8 mouse cellular contexts compared by ENCODE assay signal in the genomic region with DNA sequence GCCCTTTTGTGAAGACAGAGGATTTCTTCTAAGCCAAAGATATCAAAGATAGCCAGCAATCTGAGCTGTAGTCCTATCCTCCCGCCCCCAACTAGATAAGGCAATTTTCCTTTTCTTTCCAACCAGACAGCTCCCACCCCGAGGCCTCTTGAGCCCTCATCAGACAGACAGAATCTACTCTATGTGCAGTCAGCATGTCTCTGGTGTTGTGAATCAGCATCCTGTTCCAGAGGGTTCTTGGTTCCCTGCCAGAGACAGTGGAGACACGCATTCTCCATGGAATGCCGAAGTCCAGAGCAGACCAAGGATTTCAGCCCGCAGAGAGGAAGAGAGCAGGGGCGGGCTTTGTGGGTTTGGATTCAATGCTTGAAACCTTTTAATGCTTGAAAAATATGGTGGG. TPM values are rescaled to one million over a fixed set of nuclear protein-coding genes. Genes with fewer than 3 reads are reported as not detected.
A peak's percentile ranks its signal among the peaks of the same experiment; 100 is the strongest.
DNase-seq lines count a peak whose midpoint lies in the region; ATAC-seq lines count a peak whose summit lies in the region.
"Had no signal": no experiment of that assay in that cellular context is flagged by ENCODE, and none has a peak within 500 bp of the region (broad histone marks: within the 10 kb centered on the region; RNA-seq: fewer than 3 reads in every experiment).

No protein-coding gene starts in this region.

- no peak overlapping the region for H3K4me3 ChIP-seq in heart, embryonic 14.5 days (ENCODE audit: control insufficient read depth in 1 of 2, insufficient read depth in 1 of 2, low read depth in 1 of 2, low read length in 2 of 2)
- no peak overlapping the region for H3K4me3 ChIP-seq in liver, embryonic 15.5 days (replicated peaks)
- H3K4me3 ChIP-seq in midbrain, embryonic 15.5 days = no peak overlapping the region

- H3K27me3 ChIP-seq in heart, embryonic 14.5 days (ENCODE audit: control insufficient read depth, insufficient read depth, low read length) = no peaks in the 10 kb centered on the region
- H3K27me3 ChIP-seq in liver, embryonic 15.5 days = no peaks in the 10 kb centered on the region
- H3K27me3 ChIP-seq in midbrain, embryonic 15.5 days (replicated peaks) = no peaks in the 10 kb centered on the region; the same call in 1 of the 2 replicates

- intact Hi-C loops in left cerebral cortex, postnatal 36 days (cut with DNase I) = no loop called here

- peak; percentile 83 for DNase-seq in MN1 (ENCODE audit: low spot score)
- DNase-seq in adrenal gland, adult 8-10 months = peak; percentile 82
- DNase-seq in embryo, embryonic 9.5 days (ENCODE audit: extremely low spot score) = no peak
- DNase-seq in left cerebral cortex, postnatal 36 days (ENCODE audit: low spot score in 2 of 2) = no peak

- ATAC-seq in heart, embryonic 14.5 days (ENCODE audit: insufficient number of reproducible peaks, insufficient read depth, low FRiP score, low read depth) = peak; percentile 77
- ATAC-seq in liver, embryonic 15.5 days (ENCODE audit: insufficient read depth) = 0 out of 2 replicates have a peak, but pooled peaks have one; percentile 25
- ATAC-seq in midbrain, embryonic 15.5 days (replicated peaks) = no peak

- WGBS in heart, embryonic 14.5 days = 9% methylated on average over 6 of the region's 6 CpGs
- WGBS in liver, embryonic 15.5 days (ENCODE audit: insufficient replicate concordance) = 66% methylated on average over 6 of the region's 6 CpGs
- WGBS in midbrain, embryonic 15.5 days = 84% methylated on average over 6 of the region's 6 CpGs

- no peak overlapping the region for H3K4me2 ChIP-seq in heart, embryonic 14.5 days (ENCODE audit: low read length)
- no peak overlapping the region for H3K4me2 ChIP-seq in liver, embryonic 15.5 days
- no peak overlapping the region for H3K4me2 ChIP-seq in midbrain, embryonic 15.5 days

- peak overlapping the region; percentile 20 to 93 for H3K27ac ChIP-seq in heart, embryonic 14.5 days (replicated peaks in 1 of 2; ENCODE audit: control insufficient read depth in 1 of 2, insufficient read depth in 1 of 2, low read depth in 2 of 2, low read length in 2 of 2)
- H3K27ac ChIP-seq in liver, embryonic 15.5 days (replicated peaks) = no peak overlapping the region
- no peak overlapping the region for H3K27ac ChIP-seq in midbrain, embryonic 15.5 days
- H3K27ac ChIP-seq: macrophage had no signal

- peaks cover 55 to 78% of the 10 kb centered on the region in 2 experiments for H3K4me1 ChIP-seq in heart, embryonic 14.5 days (ENCODE audit: control insufficient read depth in 2 of 2, insufficient read depth in 2 of 2, low read length in 2 of 2)
- peaks cover 6% of the 10 kb centered on the region for H3K4me1 ChIP-seq in liver, embryonic 15.5 days (replicated peaks)
- H3K4me1 ChIP-seq in midbrain, embryonic 15.5 days = peaks cover 24% of the 10 kb centered on the region

- H3K9ac ChIP-seq in heart, embryonic 14.5 days (ENCODE audit: low read length) = no peak overlapping the region
- no peak overlapping the region for H3K9ac ChIP-seq in liver, embryonic 15.5 days
- no peak overlapping the region for H3K9ac ChIP-seq in midbrain, embryonic 15.5 days

- no peaks in the 10 kb centered on the region for H3K9me3 ChIP-seq in heart, embryonic 14.5 days (ENCODE audit: control insufficient read depth, low read length)
- H3K9me3 ChIP-seq in liver, embryonic 15.5 days (replicated peaks) = no peaks in the 10 kb centered on the region
- H3K9me3 ChIP-seq in midbrain, embryonic 15.5 days = no peaks in the 10 kb centered on the region

- peaks cover 74% of the 10 kb centered on the region for H3K36me3 ChIP-seq in heart, embryonic 14.5 days (ENCODE audit: control insufficient read depth, insufficient read depth, low read length)
- H3K36me3 ChIP-seq in liver, embryonic 15.5 days (replicated peaks) = peaks cover 29% of the 10 kb centered on the region; the same call in 1 of the 2 replicates
- H3K36me3 ChIP-seq in midbrain, embryonic 15.5 days (replicated peaks) = no peaks in the 10 kb centered on the region

RNA-seq across cellular contexts. Expression of gene Anxa2, which starts 19.3 kb away (rescaled TPM):
- total RNA-seq in adrenal gland, adult 8-10 months (2022) = 100 to 1,000 TPM; 281 to 586 (median 466) TPM
- 532 and 550 TPM in 2 replicates for polyA plus RNA-seq in heart, embryonic 14.5 days (2014; fragmentation: Nextera tagmentation; extraction: Ambion mirVana)
- polyA plus RNA-seq in liver, embryonic 15.5 days (2015; fragmentation: Nextera tagmentation; extraction: Ambion mirVana) = 143 and 178 TPM in 2 replicates
- 10 to 100 TPM in 1 of 2 experiments, 1 to 10 TPM in 1; 9.5 to 14.3 TPM for total RNA-seq in left cerebral cortex, postnatal 36 days (2021)
- 123 and 142 TPM in 2 replicates for polyA plus RNA-seq in midbrain, embryonic 15.5 days (2015; fragmentation: Nextera tagmentation; extraction: Ambion mirVana)

Comparison
In these comparisons a context has a peak if more than half of its experiments do, and no peak if none do; other contexts are left out.
1. DNase-seq: peak in MN1 (single experiment) and adrenal gland, adult 8-10 months (single experiment); none in embryo, embryonic 9.5 days (single experiment) and left cerebral cortex, postnatal 36 days (0 of 2).
2. H3K27ac ChIP-seq: peak in heart, embryonic 14.5 days (2 of 2); none in liver, embryonic 15.5 days (single experiment) and midbrain, embryonic 15.5 days (single experiment).